Mouse (Mus musculus): ENCODE measurements around the gene Cort. TPM values are rescaled to one million over a fixed set of nuclear protein-coding genes. Genes with fewer than 3 reads are reported as not detected.

Cort gene
- polyA plus RNA-seq, 1 experiment from 2014 or later, result not detected

- H3K4me2 ChIP-seq, result no peak overlapping the region
- peaks cover 78% of the 10 kb centered on the region for H3K36me3 ChIP-seq (ENCODE audit: poor library complexity, severe bottlenecking)
- no peak overlapping the region for H3K4me3 ChIP-seq
- WGBS, result 96% methylated on average over 6 of the region's 6 CpGs
- no peak for ATAC-seq
- no peaks in the 10 kb centered on the region for H3K9me3 ChIP-seq (replicated peaks)
- no peak overlapping the region for H3K9ac ChIP-seq
- no peaks in the 10 kb centered on the region for H3K27me3 ChIP-seq
- no peak overlapping the region for H3K27ac ChIP-seq
- peaks cover 15% of the 10 kb centered on the region for H3K4me1 ChIP-seq
These were observed 34.6 kb upstream of the Cort start for GRCm38 (mm10) chr4:149161166-149161565.

- Histone ChIP-seq H3K36me3 (ENCODE audit: poor library complexity, severe bottlenecking) (peaks cover 90% of the 10 kb centered on the region), H3K4me1 (0 out of 2 replicates have a peak, but pooled peaks cover 3% of the 10 kb centered on the region), H3K27ac (no peak overlapping the region), H3K9ac (no peak overlapping the region), H3K27me3 (no peaks in the 10 kb centered on the region), H3K9me3 (replicated peaks) (no peaks in the 10 kb centered on the region; the same call in 1 of the 2 replicates), H3K4me3 (no peak overlapping the region), H3K4me2 (no peak overlapping the region)
- ATAC-seq, result no peak
- 91% methylated on average over 13 of the region's 13 CpGs for WGBS
These were observed 33.3 kb upstream of the Cort start for GRCm38 (mm10) chr4:149159891-149160290.

DNA sequence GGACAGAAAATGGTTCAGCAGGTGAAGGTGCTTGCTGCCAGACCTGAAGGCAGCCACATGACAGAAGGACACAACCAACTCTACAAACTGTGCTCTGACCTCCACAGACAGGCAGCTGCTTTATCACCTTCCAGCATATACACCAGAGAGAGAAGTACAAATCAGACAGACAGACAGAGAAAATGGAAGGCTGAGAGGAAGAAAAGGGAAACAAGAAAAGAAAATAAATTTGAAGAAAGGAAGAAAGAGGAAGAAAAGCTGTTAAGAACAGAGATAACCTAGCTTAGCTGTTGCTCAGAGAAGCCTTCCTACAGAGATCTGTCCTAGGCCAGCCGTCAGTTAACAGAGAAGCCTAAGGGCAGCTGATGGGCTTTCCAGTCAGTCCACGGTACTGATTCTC lies 32.6 kb upstream of the Cort start:
- no peaks in the 10 kb centered on the region for H3K27me3 ChIP-seq
- H3K4me1 ChIP-seq, result 0 out of 2 replicates have a peak, but pooled peaks cover 3% of the 10 kb centered on the region
- H3K9me3 ChIP-seq (replicated peaks), result no peaks in the 10 kb centered on the region; the same call in 1 of the 2 replicates
- H3K36me3 ChIP-seq (ENCODE audit: poor library complexity, severe bottlenecking), result peaks cover 90% of the 10 kb centered on the region
- H3K27ac ChIP-seq, result no peak overlapping the region
- H3K4me2 ChIP-seq, result no peak overlapping the region
- WGBS, result 93% methylated on average over 2 of the region's 2 CpGs
- no peak overlapping the region for H3K4me3 ChIP-seq
- no peak overlapping the region for H3K9ac ChIP-seq
- no peak for ATAC-seq

GRCm38 (mm10) chr4:149157415-149157973 lies 30.9 kb upstream of the Cort start:
- Histone ChIP-seq H3K36me3 (ENCODE audit: poor library complexity, severe bottlenecking) (peaks cover 100% of the 10 kb centered on the region), H3K9ac (no peak overlapping the region), H3K4me1 (no peaks in the 10 kb centered on the region), H3K27me3 (no peaks in the 10 kb centered on the region), H3K4me2 (no peak overlapping the region), H3K4me3 (no peak overlapping the region), H3K9me3 (replicated peaks) (no peaks in the 10 kb centered on the region; the same call in 1 of the 2 replicates), H3K27ac (no peak overlapping the region)
- ATAC-seq, result no peak
- 89% methylated on average over 8 of the region's 8 CpGs for WGBS

DNA sequence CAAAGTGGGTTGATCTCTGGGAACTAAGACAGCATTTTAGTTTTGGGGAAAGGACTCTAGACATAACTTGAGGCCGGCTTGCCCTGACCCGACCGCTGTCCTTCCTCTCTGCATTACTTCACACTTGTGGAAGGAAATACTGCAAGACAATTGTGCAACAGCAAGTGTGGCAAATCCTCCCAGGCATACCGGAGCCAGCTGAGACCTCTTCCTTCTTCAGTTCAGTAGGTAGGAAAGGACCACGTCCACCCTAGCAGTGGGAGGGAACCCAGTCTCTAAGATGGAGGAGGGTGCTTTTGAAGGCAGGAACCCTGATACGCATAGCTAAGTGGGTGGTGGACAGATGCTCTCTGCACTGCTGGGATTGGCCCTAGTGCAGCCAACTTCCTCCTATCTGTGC lies 29.1 kb upstream of the Cort start:
- Histone ChIP-seq H3K9me3 (replicated peaks) (no peaks in the 10 kb centered on the region; the same call in 1 of the 2 replicates), H3K27me3 (no peaks in the 10 kb centered on the region), H3K4me1 (no peaks in the 10 kb centered on the region), H3K9ac (no peak overlapping the region), H3K4me3 (no peak overlapping the region), H3K36me3 (ENCODE audit: poor library complexity, severe bottlenecking) (peaks cover 99% of the 10 kb centered on the region), H3K4me2 (no peak overlapping the region), H3K27ac (no peak overlapping the region)
- WGBS, result 93% methylated on average over 6 of the region's 6 CpGs
- no peak for ATAC-seq

- Histone ChIP-seq H3K4me1 (no peaks in the 10 kb centered on the region), H3K9ac (no peak overlapping the region), H3K9me3 (replicated peaks) (no peaks in the 10 kb centered on the region; the same call in 1 of the 2 replicates), H3K27me3 (no peaks in the 10 kb centered on the region), H3K27ac (no peak overlapping the region), H3K4me3 (no peak overlapping the region), H3K4me2 (no peak overlapping the region), H3K36me3 (ENCODE audit: poor library complexity, severe bottlenecking) (peaks cover 99% of the 10 kb centered on the region)
- no peak for ATAC-seq
- 98% methylated on average over 7 of the region's 7 CpGs for WGBS
These were observed 28.3 kb upstream of the Cort start for GRCm38 (mm10) chr4:149154859-149155258.

GRCm38 (mm10) chr4:149150721-149151120 lies 24.2 kb upstream of the Cort start:
- ATAC-seq, result no peak
- H3K4me2 ChIP-seq, result no peak overlapping the region
- no peaks in the 10 kb centered on the region; the same call in 1 of the 2 replicates for H3K9me3 ChIP-seq (replicated peaks)
- H3K9ac ChIP-seq, result no peak overlapping the region
- no peak overlapping the region for H3K4me3 ChIP-seq
- H3K27ac ChIP-seq, result no peak overlapping the region
- peaks cover 68% of the 10 kb centered on the region for H3K36me3 ChIP-seq (ENCODE audit: poor library complexity, severe bottlenecking)
- no peaks in the 10 kb centered on the region for H3K27me3 ChIP-seq
- H3K4me1 ChIP-seq, result no peaks in the 10 kb centered on the region
- 94% methylated on average over 11 of the region's 11 CpGs for WGBS

- Histone ChIP-seq H3K9me3 (replicated peaks) (no peaks in the 10 kb centered on the region; the same call in 1 of the 2 replicates), H3K4me3 (no peak overlapping the region), H3K36me3 (ENCODE audit: poor library complexity, severe bottlenecking) (peaks cover 63% of the 10 kb centered on the region), H3K4me2 (no peak overlapping the region), H3K27ac (no peak overlapping the region), H3K9ac (no peak overlapping the region), H3K27me3 (no peaks in the 10 kb centered on the region), H3K4me1 (no peaks in the 10 kb centered on the region)
- WGBS, result 87% methylated on average over 11 of the region's 11 CpGs
- ATAC-seq, result no peak
These were observed 23.7 kb upstream of the Cort start for GRCm38 (mm10) chr4:149150256-149150655.

DNA sequence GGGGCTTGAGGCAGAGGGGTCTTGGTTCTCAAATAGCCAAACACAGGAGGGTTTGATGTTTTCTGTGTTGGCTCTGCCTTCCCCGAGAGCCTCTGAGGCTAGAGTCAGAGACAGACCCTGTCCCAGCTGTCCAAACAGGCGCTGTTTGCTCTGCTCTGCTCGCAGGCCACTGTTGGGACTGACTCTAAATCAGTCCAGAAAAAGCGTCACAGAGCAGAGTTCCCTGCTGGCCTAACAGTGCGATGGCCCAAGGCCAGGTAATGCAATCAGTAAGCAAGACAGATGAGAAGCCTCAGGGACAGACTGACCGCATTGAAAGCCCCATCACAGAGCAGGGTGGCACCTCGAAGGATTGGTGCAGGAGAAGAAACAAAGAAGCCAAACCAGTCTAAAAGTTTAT lies 23.0 kb upstream of the Cort start:
- H3K9ac ChIP-seq, result no peak overlapping the region
- no peak for ATAC-seq
- 89% methylated on average over 7 of the region's 7 CpGs for WGBS
- H3K4me2 ChIP-seq, result no peak overlapping the region
- H3K36me3 ChIP-seq (ENCODE audit: poor library complexity, severe bottlenecking), result peaks cover 57% of the 10 kb centered on the region
- no peak overlapping the region for H3K27ac ChIP-seq
- no peak overlapping the region for H3K4me3 ChIP-seq
- no peaks in the 10 kb centered on the region for H3K9me3 ChIP-seq (replicated peaks)
- H3K27me3 ChIP-seq, result no peaks in the 10 kb centered on the region
- no peaks in the 10 kb centered on the region for H3K4me1 ChIP-seq

- Histone ChIP-seq H3K36me3 (ENCODE audit: poor library complexity, severe bottlenecking) (peaks cover 52% of the 10 kb centered on the region), H3K4me3 (no peak overlapping the region), H3K9me3 (replicated peaks) (no peaks in the 10 kb centered on the region), H3K4me2 (no peak overlapping the region), H3K9ac (no peak overlapping the region), H3K27me3 (no peaks in the 10 kb centered on the region), H3K27ac (no peak overlapping the region), H3K4me1 (no peaks in the 10 kb centered on the region)
- ATAC-seq, result no peak
- 89% methylated on average over 9 of the region's 9 CpGs for WGBS
These were observed 22.6 kb upstream of the Cort start for GRCm38 (mm10) chr4:149149196-149149595.

- H3K36me3 ChIP-seq (ENCODE audit: poor library complexity, severe bottlenecking), result peaks cover 41% of the 10 kb centered on the region
- no peaks in the 10 kb centered on the region for H3K4me1 ChIP-seq
- H3K9ac ChIP-seq, result no peak overlapping the region
- ATAC-seq, result no peak
- H3K9me3 ChIP-seq (replicated peaks), result no peaks in the 10 kb centered on the region
- H3K27ac ChIP-seq, result no peak overlapping the region
- no peaks in the 10 kb centered on the region for H3K27me3 ChIP-seq
- WGBS, result 82% methylated on average over 4 of the region's 4 CpGs
- no peak overlapping the region for H3K4me2 ChIP-seq
- no peak overlapping the region for H3K4me3 ChIP-seq
These were observed 21.5 kb upstream of the Cort start for GRCm38 (mm10) chr4:149148084-149148483.

DNA sequence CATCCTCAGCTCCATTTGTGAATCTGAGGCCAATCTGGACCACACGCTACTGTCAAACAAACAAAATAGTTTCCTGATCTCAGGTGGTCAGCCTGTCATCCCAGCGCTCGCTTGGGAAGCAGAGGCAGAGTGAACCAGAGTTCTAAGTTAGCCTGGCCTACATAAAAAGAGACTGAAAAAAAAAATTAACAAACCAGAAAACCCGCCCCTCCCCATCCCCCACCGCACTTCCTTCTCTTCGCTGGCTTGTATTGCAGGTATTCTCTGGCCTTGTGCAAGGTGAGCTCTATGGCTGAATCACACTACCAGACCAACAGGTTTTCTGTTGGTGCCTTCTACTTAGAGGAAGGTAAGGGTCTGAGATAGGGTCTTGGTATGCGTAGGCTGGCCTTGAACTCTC lies 21.0 kb upstream of the Cort start:
- no peak overlapping the region for H3K9ac ChIP-seq
- no peak overlapping the region for H3K27ac ChIP-seq
- H3K4me2 ChIP-seq, result no peak overlapping the region
- 84% methylated on average over 7 of the region's 7 CpGs for WGBS
- peaks cover 36% of the 10 kb centered on the region for H3K36me3 ChIP-seq (ENCODE audit: poor library complexity, severe bottlenecking)
- no peaks in the 10 kb centered on the region for H3K4me1 ChIP-seq
- no peaks in the 10 kb centered on the region for H3K27me3 ChIP-seq
- ATAC-seq, result no peak
- no peaks in the 10 kb centered on the region for H3K9me3 ChIP-seq (replicated peaks)
- H3K4me3 ChIP-seq, result no peak overlapping the region

DNA sequence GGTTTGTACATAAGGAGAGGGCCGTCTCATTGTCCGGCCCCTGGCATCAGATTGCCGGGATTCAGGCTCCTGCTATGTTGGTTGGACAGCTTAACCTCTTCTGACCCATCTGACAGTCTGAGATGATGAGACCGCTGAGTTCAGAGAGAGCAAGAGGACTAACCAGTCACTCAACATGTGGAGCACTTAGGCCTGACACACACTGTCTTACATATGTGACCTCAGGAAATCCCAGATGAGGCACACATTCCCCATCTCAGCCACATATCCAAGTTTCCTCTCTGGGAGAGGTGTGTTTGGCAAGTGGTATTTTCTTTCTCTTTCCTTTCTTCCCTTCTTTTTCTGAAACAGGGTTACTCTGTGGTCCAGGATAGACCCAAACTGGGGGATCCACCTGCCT lies 18.6 kb upstream of the Cort start:
- ATAC-seq, result no peak
- peaks cover 13% of the 10 kb centered on the region for H3K36me3 ChIP-seq (ENCODE audit: poor library complexity, severe bottlenecking)
- no peak overlapping the region for H3K4me3 ChIP-seq
- H3K9ac ChIP-seq, result no peak overlapping the region
- no peak overlapping the region for H3K27ac ChIP-seq
- H3K27me3 ChIP-seq, result no peaks in the 10 kb centered on the region
- no peaks in the 10 kb centered on the region for H3K9me3 ChIP-seq (replicated peaks)
- H3K4me2 ChIP-seq, result no peak overlapping the region
- no peaks in the 10 kb centered on the region for H3K4me1 ChIP-seq
- WGBS, result 75% methylated on average over 4 of the region's 4 CpGs

All from forebrain, embryonic 13.5 days (tissue).